Mouse (Mus musculus) cerebellum, adult 9-11 months (tissue): ENCODE measurements around the gene Rufy3.

Experiments
- DNase-seq: peaks from one replicate; pipeline ENCODE4 v3.0.0; 2022

Gene Rufy3

GRCm38 (mm10) chr5:88687996-88688406 is 123.2 kb downstream of the Rufy3 start:
- DNase-seq = no peak

- DNase-seq = no peak
These were observed 123.8 kb downstream of the Rufy3 start for GRCm38 (mm10) chr5:88688583-88689187.

- DNase-seq = no peak
These were observed 124.6 kb downstream of the Rufy3 start for GRCm38 (mm10) chr5:88689279-88689938.

DNA sequence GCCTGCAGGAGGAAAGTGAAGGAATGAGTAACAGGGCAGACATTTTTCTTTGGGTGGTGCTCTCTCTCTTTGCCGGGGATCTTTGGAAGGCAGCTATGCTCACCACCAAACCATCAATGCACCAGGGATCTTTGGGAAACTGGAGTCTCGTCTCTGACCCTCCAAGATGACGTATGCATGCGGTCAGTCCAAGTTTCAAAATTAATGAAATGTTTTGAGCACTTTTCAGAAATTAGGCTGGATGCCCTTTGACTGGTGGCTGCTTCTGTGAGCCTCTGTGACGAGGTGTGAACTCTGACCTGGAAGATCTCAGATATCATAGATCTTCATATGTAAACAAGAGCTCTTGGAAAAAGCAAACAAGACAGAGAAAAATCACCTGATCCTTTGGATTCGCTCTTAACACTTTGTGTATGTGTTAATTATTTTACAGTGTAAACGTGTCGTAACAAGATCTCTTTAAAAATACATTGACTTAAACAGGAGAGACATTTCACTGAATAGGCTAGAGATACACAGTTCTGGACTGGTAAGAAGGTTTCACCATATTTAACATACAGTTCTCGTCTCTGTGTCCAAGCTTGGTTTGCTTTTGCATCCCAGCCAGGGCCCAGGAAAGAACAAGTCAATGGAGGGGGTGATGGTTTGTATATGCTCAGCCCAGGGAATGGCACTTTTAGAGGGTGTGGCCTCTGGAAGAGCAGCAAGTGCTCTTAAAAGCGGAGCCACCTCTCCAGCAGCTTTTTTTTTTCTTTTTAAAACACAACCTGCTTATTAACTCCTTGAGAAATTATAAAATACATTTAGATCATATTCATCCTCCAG is 126.1 kb downstream of the Rufy3 start:
- no peak for DNase-seq

DNA sequence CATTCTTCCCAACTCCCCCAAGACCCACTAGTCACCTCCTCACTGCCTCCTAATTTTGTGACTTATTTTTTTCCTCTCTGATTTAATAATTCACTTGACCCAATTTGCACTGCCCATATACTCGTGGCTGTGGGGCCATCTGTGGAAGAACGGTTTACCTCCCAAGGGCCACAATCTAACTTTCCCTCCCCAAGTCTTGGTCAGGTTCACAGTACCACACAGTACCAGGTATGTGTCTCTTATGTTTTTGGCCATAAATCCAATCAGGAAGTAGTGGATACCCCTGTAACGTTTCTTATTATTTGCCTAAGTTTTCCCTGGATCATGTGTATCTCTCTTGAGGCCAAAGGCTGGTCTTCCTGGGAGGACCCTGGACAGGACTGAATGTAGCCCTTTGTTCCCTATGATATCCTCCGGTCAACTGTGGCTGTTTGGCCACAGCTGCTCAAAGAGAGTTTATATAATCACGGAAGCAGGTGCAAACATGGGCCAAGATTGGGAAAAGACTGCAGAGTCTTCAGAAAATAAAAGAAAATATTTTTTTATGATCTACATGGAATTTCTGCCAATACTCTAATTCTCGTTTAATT is 126.8 kb downstream of the Rufy3 start:
- no peak for DNase-seq

DNA sequence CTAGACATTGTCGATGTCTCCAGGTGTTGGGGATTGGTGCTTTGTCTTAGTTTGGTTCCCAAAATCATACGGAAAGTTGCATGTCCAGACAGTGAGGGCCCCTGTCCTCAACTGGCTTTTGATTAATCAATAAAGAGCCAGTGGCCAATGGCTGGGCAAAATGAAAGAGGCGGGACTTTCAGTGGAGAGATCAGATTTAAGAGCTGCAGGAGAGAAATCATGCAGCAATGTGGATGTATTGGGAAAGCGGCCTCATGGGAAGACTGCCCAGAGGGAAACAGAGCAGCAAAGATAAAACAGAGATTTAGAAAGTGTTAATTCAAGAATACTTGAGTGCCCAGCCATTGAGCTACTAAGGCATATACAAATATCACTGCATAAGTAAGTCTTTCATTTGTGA is 127.7 kb downstream of the Rufy3 start:
- no peak for DNase-seq

GRCm38 (mm10) chr5:88693057-88693456 is 128.2 kb downstream of the Rufy3 start:
- DNase-seq = no peak

- no peak for DNase-seq
These were observed 132.5 kb downstream of the Rufy3 start for GRCm38 (mm10) chr5:88697291-88697690.

GRCm38 (mm10) chr5:88699251-88699913 is 134.5 kb downstream of the Rufy3 start:
- DNase-seq = no peak
